Mouse (Mus musculus) megakaryocyte-erythroid progenitor cell, adult 5 weeks (primary cell): ENCODE results near the gene Gins1. TPM values are rescaled to one million over a fixed set of nuclear protein-coding genes. Genes with fewer than 3 reads are reported as not detected.

ENCODE experiments used
- polyA plus RNA-seq: library from polyadenylated mRNA; stranded (reverse); fragments of >175 nt; gene quantifications from 2 replicates; pipeline ENCODE4 v1.2.3, GENCODE M21; 2012

The Gins1 gene
- 23.1 and 27.0 TPM in 2 replicates for polyA plus RNA-seq

GRCm38 (mm10) chr2:150904936-150905450 is at the start of gene Gins1:
TSS of gene Gins1 (plus strand) at chr2:150905400.

GRCm38 (mm10) chr2:150904272-150904935 is 796 bp upstream of the Gins1 start, which contains the start of gene Abhd12:
TSS of gene Abhd12 (minus strand) at chr2:150904741.

Other genes starting within 250 kb of the Gins1 start
- gene Acss1, start 236.9 kb upstream of the Gins1 start, polyA plus RNA-seq, result 7.0 and 10.9 TPM in 2 replicates
- gene Vsx1, start 216.0 kb upstream of the Gins1 start, polyA plus RNA-seq, result not detected in 2 replicates
- 41.0 and 50.0 TPM in 2 replicates for gene Entpd6, start 156.4 kb upstream of the Gins1 start, polyA plus RNA-seq
- 23.0 and 23.5 TPM in 2 replicates for gene Pygb, start 118.7 kb upstream of the Gins1 start, polyA plus RNA-seq
- 45.8 and 49.3 TPM in 2 replicates for gene Abhd12, start 659 bp upstream of the Gins1 start, polyA plus RNA-seq
- gene Ninl, start 134.0 kb downstream of the Gins1 start, polyA plus RNA-seq, result 1.6 and 2.2 TPM in 2 replicates
- gene Nanp, start 134.0 kb downstream of the Gins1 start, polyA plus RNA-seq, result 9.7 and 13.9 TPM in 2 replicates
- gene Gm14151, start 186.9 kb downstream of the Gins1 start, polyA plus RNA-seq, result not detected in 2 replicates
- gene Gm14147, start 192.8 kb downstream of the Gins1 start, polyA plus RNA-seq, result not detected in 2 replicates